In the genomic region with DNA sequence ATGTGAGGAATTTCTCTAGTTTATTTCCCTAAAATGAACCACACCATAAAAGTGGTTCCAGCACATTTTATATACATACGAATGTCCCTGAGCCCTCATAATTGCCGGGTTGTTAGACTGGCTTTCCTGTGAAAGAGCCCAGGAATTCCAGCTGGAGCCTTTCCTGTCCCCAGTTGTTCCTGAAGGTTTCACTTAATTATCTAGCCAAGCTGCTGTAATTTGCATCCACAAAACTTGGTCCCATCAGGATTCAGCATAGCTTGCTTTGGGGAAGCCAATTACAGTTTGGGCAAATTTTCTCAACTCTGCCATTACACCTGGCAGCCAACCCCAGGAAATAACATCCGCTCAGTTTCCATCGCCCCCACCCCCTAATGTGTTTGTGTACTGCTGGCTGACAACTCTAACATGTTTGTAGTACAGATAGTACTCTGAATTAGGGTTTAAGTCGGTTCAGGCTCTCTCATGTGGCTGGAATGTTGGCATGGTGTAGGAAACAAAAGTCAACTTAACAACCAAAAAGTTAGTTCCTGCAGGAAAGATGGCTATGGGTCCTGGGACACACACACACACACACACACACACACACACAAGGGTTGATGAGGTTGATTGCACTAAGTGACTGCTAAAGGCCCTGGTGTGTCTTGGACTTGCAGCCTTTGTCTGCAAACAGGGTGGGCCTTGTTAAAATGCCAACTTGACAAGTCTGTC, we compare ENCODE assay signal across 9 mouse cellular contexts. TPM values are rescaled to one million over a fixed set of nuclear protein-coding genes. Genes with fewer than 3 reads are reported as not detected.
DNase-seq lines count a peak whose midpoint lies in the region; ATAC-seq and TF ChIP-seq lines count a peak whose summit lies in the region.
"Had no signal": no experiment of that assay in that cellular context is flagged by ENCODE, and none has a peak within 500 bp of the region (broad histone marks: within the 10 kb centered on the region; RNA-seq: fewer than 3 reads in every experiment).

No protein-coding gene starts in this region.

- H3K4me3 ChIP-seq in heart, postnatal 0 days (ENCODE audit: low read depth, low read length), result no peak overlapping the region
- H3K4me3 ChIP-seq in lung, adult 2 months (replicated peaks; ENCODE audit: extremely low read depth, low read depth, low read length), result no peak overlapping the region

- H3K27me3 ChIP-seq in heart, postnatal 0 days (ENCODE audit: control insufficient read depth, insufficient read depth, low read length), result no peaks in the 10 kb centered on the region

- no peak for TF ChIP-seq CTCF in heart, postnatal 0 days (IDR thresholded peaks at IDR 0.05; ENCODE audit: low read depth)
- TF ChIP-seq CTCF in lung, adult 2 months (IDR thresholded peaks at IDR 0.05; ENCODE audit: insufficient read depth, low read length), result no peak

- H3K36me3 ChIP-seq in heart, postnatal 0 days (replicated peaks; ENCODE audit: control insufficient read depth, insufficient read depth, low read length), result no peaks in the 10 kb centered on the region

- peak overlapping the region; percentile 57 for H3K27ac ChIP-seq in heart, postnatal 0 days (ENCODE audit: low read depth)

- peak; percentile 39; the same call in 1 of the 2 replicates for ATAC-seq in heart, postnatal 0 days (ENCODE audit: insufficient read depth, low read depth)

- H3K4me2 ChIP-seq in heart, postnatal 0 days (ENCODE audit: low read depth, low read length), result no peak overlapping the region

- TF ChIP-seq POLR2A in lung, adult 2 months (IDR thresholded peaks at IDR 0.05; ENCODE audit: borderline replicate concordance, extremely low read depth, low read depth, low read length), result no peak

- H3K9ac ChIP-seq in heart, postnatal 0 days (replicated peaks; ENCODE audit: low read depth, low read length), result no peak overlapping the region

- TF ChIP-seq EP300 in heart, postnatal 0 days (IDR thresholded peaks at IDR 0.05; ENCODE audit: low read depth), result no peak

- 57% methylated on average over 5 of the region's 5 CpGs for WGBS in heart, postnatal 0 days
- WGBS in lung, adult 2 months, result 51% methylated on average over 5 of the region's 5 CpGs

- peak; percentile 6 to 26 for DNase-seq in kidney, postnatal 4 days
- DNase-seq in kidney, postnatal 25 days, result no peak
- DNase-seq in heart, postnatal 0 days (ENCODE audit: low spot score), result peak; percentile 46
- DNase-seq in lung, adult 2 months, result peak; percentile 5
- DNase-seq in skeletal muscle tissue, adult 2 months (ENCODE audit: low read depth, low spot score), result peak; percentile 39
- no peak for DNase-seq in ovary, adult 18-20 months (ENCODE audit: low spot score)
- DNase-seq in right cerebral cortex, adult 2 months (ENCODE audit: low spot score in 2 of 2), result no peak
- DNase-seq in Muller cell, postnatal 12 days (ENCODE audit: inconsistent ontology term), result no peak
- DNase-seq: thymus, adult 2 months had no signal

- H3K9me3 ChIP-seq in heart, postnatal 0 days (replicated peaks; ENCODE audit: control insufficient read depth, low read length), result no peaks in the 10 kb centered on the region

- H3K4me1 ChIP-seq in heart, postnatal 0 days (ENCODE audit: control insufficient read depth, insufficient read depth), result no peaks in the 10 kb centered on the region
- peaks cover 2% of the 10 kb centered on the region; the same call in 1 of the 2 replicates for H3K4me1 ChIP-seq in lung, adult 2 months (ENCODE audit: control insufficient read depth, insufficient read depth, low read length)

RNA-seq across cellular contexts. Expression of gene N6amt1, which starts 34.3 kb away (rescaled TPM):
- total RNA-seq in heart, postnatal 0 days (2014; rRNA removed; ENCODE audit: low replicate concordance), result 13.9 and 20.9 TPM in 2 replicates
- polyA plus RNA-seq in heart, postnatal 0 days (2015; fragmentation: Nextera tagmentation; extraction: Ambion mirVana), result 33.9 and 40.4 TPM in 2 replicates
- polyA plus RNA-seq in lung, adult 2 months (2012; rRNA removed), result 6.2 and 6.7 TPM in 2 replicates

Comparison
In these comparisons a context has a peak if more than half of its experiments do, and no peak if none do; other contexts are left out.
1. DNase-seq: peak in kidney, postnatal 4 days (2 of 2), heart, postnatal 0 days (single experiment), lung, adult 2 months (single experiment) and skeletal muscle tissue, adult 2 months (single experiment); none in kidney, postnatal 25 days (0 of 2), ovary, adult 18-20 months (single experiment), right cerebral cortex, adult 2 months (0 of 2) and Muller cell, postnatal 12 days (single experiment).